Mouse (Mus musculus) G1E (cell line): Measurements from ENCODE around the gene Myt1l. TPM values are rescaled to one million over a fixed set of nuclear protein-coding genes. Genes with fewer than 3 reads are reported as not detected.

Experiments used
- ATAC-seq: 2 replicates; pipeline ENCODE4 v1.8.0; 2016; ENCODE audit warnings: mild to moderate bottlenecking; ENCODE audit not compliant: insufficient number of reproducible peaks, poor library complexity, low FRiP score, severe bottlenecking; ENCODE audit errors: extremely low read depth
- DNase-seq: peaks from one replicate; pipeline ENCODE4 v3.0.0; 2012; ENCODE audit warnings: low spot score
- H3K27me3 ChIP-seq: 2 replicates; pipeline ENCODE4 v1.6.1; 2012; ENCODE audit warnings: mild to moderate bottlenecking, low read length, inconsistent platforms; ENCODE audit not compliant: insufficient read depth
- H3K36me3 ChIP-seq: replicated peaks from 2 replicates; pipeline ENCODE3; 2012; ENCODE audit warnings: mild to moderate bottlenecking, inconsistent platforms
- H3K4me1 ChIP-seq: 2 replicates; pipeline ENCODE4 v1.6.1; 2012; ENCODE audit warnings: low read depth, low read length, inconsistent platforms, mixed read lengths; ENCODE audit not compliant: insufficient read depth
- H3K4me3 ChIP-seq: 2 replicates; pipeline ENCODE4 v1.5.1; 2012; ENCODE audit warnings: low read depth, mild to moderate bottlenecking, inconsistent platforms, low read length, moderate library complexity, mixed read lengths
- H3K9me3 ChIP-seq: replicated peaks from 2 replicates; pipeline ENCODE4 v1.6.1; 2012; ENCODE audit warnings: inconsistent platforms
- CTCF ChIP-seq: IDR thresholded peaks from 2 replicates; pipeline ENCODE4 v1.5.1; 2012; ENCODE audit warnings: low read depth, low read length, inconsistent platforms, mixed read lengths
- GATA1 ChIP-seq: IDR thresholded peaks from 2 replicates; pipeline ENCODE4 v1.6.1; 2012; ENCODE audit warnings: borderline replicate concordance, low read length, inconsistent platforms, mixed read lengths
- GATA2 ChIP-seq: IDR thresholded peaks from 2 replicates; pipeline ENCODE4 v1.6.1; 2012; ENCODE audit warnings: low read depth, low read length, inconsistent platforms, borderline replicate concordance
- POLR2AphosphoS5 ChIP-seq: IDR thresholded peaks from 2 replicates; pipeline ENCODE4 v1.6.1; 2012; ENCODE audit warnings: low read depth, low read length, inconsistent platforms; ENCODE audit not compliant: insufficient replicate concordance
- TAL1 ChIP-seq: conservative IDR thresholded peaks from 2 replicates; pipeline ENCODE4 v1.6.1; 2012; ENCODE audit warnings: low read depth, low read length, inconsistent platforms, mixed read lengths
- polyA plus RNA-seq: library from polyadenylated mRNA; stranded (reverse); fragments of >175 nt; gene quantifications from 2 replicates; pipeline ENCODE4 v1.2.3, GENCODE M21; 2012
- total RNA-seq, 2 experiments: library from RNA; stranded (forward) in 1 of 2; stranded (reverse) in 1 of 2; fragments of 200-1000 nt in 1 of 2; fragments of >200 nt in 1 of 2; fragmentation: Nextera tagmentation in 1 of 2; gene quantifications; 2 replicates each; pipeline ENCODE4 v1.2.3; 2014 to 2017

Gene Myt1l
- total and polyA plus RNA-seq, 3 experiments = 0.33 TPM; not detected in 2

DNA sequence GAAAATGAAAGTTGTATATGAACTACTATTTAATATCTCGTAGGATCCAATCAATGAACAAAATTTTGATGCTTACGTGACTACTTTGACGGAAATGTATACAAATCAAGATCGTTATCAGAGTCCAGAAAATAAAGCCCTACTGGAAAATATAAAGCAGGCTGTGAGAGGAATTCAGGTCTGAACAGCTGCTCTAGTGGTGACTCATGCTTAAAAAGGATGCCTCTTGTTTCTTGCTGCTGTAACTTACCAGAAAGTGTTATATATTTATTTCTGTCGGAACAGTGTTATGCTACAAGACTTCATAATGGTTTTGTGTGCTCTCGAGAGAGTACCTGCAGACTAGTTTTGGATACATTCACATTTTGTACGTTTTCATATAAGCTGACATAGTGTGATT lies 392.1 kb downstream of the Myt1l start:
- Histone ChIP-seq H3K36me3 (no peaks in the 10 kb centered on the region), H3K4me1 (no peaks in the 10 kb centered on the region), H3K4me3 (no peak overlapping the region), H3K27me3 (no peaks in the 10 kb centered on the region; the same call in 1 of the 2 replicates), H3K9me3 (peaks cover 66% of the 10 kb centered on the region)
- ATAC-seq (no peak), DNase-seq (no peak)
- TF ChIP-seq TAL1 (no peak), GATA2 (no peak), GATA1 (no peak), POLR2AphosphoS5 (no peak), CTCF (no peak)

DNA sequence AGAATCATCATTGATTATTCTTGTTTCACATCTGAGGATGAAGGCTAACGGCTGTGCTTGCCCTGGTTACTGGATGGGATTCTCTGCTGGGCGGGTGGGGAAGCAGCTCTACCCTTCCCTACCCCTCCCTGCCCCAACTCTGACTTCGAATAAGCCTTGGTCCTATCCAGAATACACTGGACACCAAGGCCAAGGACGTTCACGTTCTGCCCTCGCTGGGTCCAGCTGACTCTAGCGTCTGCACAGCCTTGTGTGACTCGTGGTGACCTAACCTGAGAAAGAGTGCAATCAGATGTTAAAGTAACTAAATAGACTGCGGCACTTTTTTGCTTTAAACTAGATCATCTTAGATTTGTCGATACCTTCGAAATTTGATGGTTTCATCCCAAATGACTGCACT lies 393.3 kb downstream of the Myt1l start:
- Histone ChIP-seq H3K9me3 (peaks cover 72% of the 10 kb centered on the region), H3K4me3 (no peak overlapping the region)
- no peak for TF ChIP-seq TAL1
- TF ChIP-seq GATA2 = no peak
- no peak for TF ChIP-seq GATA1
- no peak for TF ChIP-seq POLR2AphosphoS5
- TF ChIP-seq CTCF = no peak

DNA sequence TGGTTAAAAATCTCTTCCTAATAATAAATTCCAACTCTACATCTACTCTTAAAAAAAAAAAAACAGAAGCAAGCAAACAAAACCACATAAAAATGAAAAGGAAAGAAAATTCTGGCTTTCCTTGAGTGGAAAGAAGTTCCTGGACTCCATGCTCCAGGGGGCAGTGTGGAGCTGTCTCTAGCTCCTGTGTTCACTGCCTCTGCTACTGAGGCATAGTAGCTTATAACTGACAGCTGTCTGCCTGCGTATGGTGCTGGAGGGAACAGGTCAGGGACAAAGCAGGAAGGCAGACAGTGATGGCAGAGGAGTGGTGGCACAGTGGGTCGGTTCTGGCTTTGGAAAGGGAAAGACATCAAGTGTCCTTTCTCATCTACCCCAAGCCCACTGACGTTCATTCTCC lies 398.7 kb downstream of the Myt1l start:
- Histone ChIP-seq H3K36me3 (no peaks in the 10 kb centered on the region), H3K27me3 (no peaks in the 10 kb centered on the region; the same call in 1 of the 2 replicates), H3K9me3 (peaks cover 60% of the 10 kb centered on the region), H3K4me3 (no peak overlapping the region), H3K4me1 (no peaks in the 10 kb centered on the region)
- TF ChIP-seq POLR2AphosphoS5 (no peak), TAL1 (no peak), GATA2 (no peak), GATA1 (no peak), CTCF (no peak)
- DNase-seq = no peak
- ATAC-seq = no peak

More for the DNA sequence above, 393.3 kb downstream of the Myt1l start:
- DNase-seq = no peak
- ATAC-seq = no peak
- H3K27me3 ChIP-seq = no peaks in the 10 kb centered on the region; the same call in 1 of the 2 replicates
- H3K36me3 ChIP-seq = no peaks in the 10 kb centered on the region
- H3K4me1 ChIP-seq = no peaks in the 10 kb centered on the region

DNA sequence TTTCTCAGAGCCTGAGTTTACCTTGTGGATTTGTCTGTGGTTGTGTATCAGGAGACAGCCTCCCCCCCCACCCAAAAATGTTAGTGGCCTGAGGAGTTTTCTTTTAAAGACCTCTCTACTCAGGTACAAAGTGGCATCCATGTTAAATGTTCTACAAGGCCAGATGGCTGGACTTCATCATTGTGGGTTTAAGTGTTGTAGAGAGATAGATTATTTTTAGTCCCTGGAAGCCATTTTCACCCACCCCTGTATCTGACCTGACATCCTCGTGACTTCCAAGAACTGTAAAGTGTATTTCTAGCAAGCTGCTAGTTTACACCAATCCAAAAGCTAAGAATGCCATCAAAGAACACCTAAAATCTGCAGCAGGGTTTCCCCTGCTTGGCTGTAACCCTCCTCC lies 402.4 kb downstream of the Myt1l start:
- DNase-seq (no peak), ATAC-seq (no peak)
- Histone ChIP-seq H3K27me3 (no peaks in the 10 kb centered on the region), H3K4me1 (no peaks in the 10 kb centered on the region), H3K36me3 (no peaks in the 10 kb centered on the region), H3K9me3 (peaks cover 66% of the 10 kb centered on the region), H3K4me3 (no peak overlapping the region)
- no peak for TF ChIP-seq TAL1
- no peak for TF ChIP-seq POLR2AphosphoS5
- TF ChIP-seq GATA2 = no peak
- TF ChIP-seq CTCF = no peak
- TF ChIP-seq GATA1 = no peak

DNA sequence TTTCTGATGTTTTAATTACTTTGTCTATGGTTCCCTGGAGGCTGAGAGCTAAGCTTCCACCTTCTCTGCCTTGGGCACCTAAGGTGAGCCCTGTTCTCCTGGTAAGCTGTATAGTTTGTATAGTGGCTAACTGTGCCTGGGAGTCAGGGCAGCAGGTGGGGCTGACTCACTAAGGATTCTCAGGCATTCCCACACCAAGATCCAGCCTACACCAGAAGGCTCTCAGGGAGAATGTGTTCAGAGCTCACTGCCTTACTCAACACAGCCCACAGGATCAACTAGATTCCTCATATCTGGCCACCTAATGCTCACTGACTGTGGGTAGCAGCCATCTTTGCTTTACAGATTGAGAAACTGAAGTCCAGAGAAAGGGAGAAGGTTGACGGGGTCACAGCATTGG lies 404.8 kb downstream of the Myt1l start:
- DNase-seq (no peak), ATAC-seq (no peak)
- no peaks in the 10 kb centered on the region for H3K27me3 ChIP-seq
- H3K36me3 ChIP-seq = no peaks in the 10 kb centered on the region
- TF ChIP-seq TAL1 (no peak), CTCF (no peak), POLR2AphosphoS5 (no peak), GATA2 (no peak), GATA1 (no peak)
- H3K9me3 ChIP-seq = peaks cover 67% of the 10 kb centered on the region
- H3K4me3 ChIP-seq = no peak overlapping the region
- H3K4me1 ChIP-seq = no peaks in the 10 kb centered on the region

DNA sequence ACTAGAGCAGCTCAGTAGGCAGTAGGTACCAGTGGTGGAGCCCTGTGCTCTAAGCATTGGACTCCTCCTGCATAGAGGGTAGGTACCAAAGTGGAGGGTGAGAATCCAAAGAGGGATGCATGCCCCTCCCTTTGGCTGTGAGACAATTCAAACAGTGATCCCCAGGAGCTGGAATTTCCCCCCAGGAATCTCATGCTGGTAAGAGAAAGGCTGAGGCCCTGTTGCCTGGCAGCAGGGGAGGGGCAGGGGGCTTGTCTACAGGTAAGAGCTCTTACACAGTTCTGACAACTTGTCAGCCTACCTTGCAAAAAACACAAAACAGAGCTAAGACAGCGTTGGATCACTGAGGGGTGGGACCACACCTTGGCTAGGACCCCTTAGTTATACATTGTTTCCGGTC lies 405.3 kb downstream of the Myt1l start:
- TF ChIP-seq TAL1 = no peak
- no peak for TF ChIP-seq POLR2AphosphoS5
- no peak for TF ChIP-seq GATA2
- no peak for TF ChIP-seq CTCF
- TF ChIP-seq GATA1 = no peak
- Histone ChIP-seq H3K4me1 (no peaks in the 10 kb centered on the region), H3K4me3 (no peak overlapping the region), H3K36me3 (no peaks in the 10 kb centered on the region), H3K9me3 (peaks cover 68% of the 10 kb centered on the region), H3K27me3 (no peaks in the 10 kb centered on the region)
- ATAC-seq (no peak), DNase-seq (no peak)
